Mouse (Mus musculus): ENCODE data around the gene Zbtb20. TPM values are rescaled to one million over a fixed set of nuclear protein-coding genes. Genes with fewer than 3 reads are reported as not detected.

Gene Zbtb20
- polyA plus RNA-seq, 1 experiment from 2014 or later, result 27.9 TPM

DNA sequence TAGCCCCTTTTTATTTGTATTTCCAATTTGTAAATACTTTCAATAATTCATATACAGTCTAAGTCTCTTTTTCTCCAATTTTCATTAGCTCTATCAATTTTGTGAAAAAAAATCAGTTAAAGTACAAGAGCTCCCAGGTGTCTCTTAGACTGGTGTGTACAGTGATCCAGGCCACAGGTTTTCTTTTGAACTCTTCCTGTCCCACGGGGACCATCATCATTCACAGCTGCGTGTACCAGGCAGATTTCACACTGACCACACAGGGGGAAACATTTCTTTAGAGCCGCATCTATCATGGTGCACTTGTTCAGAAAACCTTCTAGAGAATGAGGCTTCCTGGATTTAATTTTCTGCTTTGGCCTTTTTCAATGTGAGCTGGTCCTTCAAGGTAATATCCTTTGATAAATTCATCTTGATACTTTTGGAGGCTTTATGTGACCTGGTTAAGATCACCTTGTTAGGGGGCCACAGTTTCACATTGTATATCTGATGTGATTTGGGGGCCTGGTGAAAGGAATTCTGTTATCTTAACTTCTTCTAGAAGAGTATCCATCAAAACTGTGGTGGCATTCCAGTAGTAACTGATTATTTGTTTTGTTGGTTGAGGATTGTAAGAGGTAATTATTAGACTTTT is 586.2 kb downstream of the Zbtb20 start:
- 84% methylated on average over 3 of the region's 3 CpGs for WGBS
- TF ChIP-seq EP300 (IDR thresholded peaks at IDR 0.05) (no peak), CTCF (IDR thresholded peaks at IDR 0.05) (no peak)
- Histone ChIP-seq H3K9me3 (ENCODE audit: low read length) (no peaks in the 10 kb centered on the region), H3K36me3 (ENCODE audit: insufficient read depth, low read length) (no peaks in the 10 kb centered on the region), H3K4me2 (replicated peaks; ENCODE audit: low read depth, low read length) (no peak overlapping the region), H3K4me1 (ENCODE audit: insufficient read depth, low read depth, low read length) (no peaks in the 10 kb centered on the region), H3K27me3 (replicated peaks; ENCODE audit: insufficient read depth, low read length) (no peaks in the 10 kb centered on the region), H3K4me3 (ENCODE audit: low read depth, low read length) (no peak overlapping the region), H3K27ac (ENCODE audit: low read length) (no peak overlapping the region), H3K9ac (replicated peaks; ENCODE audit: low read depth) (no peak overlapping the region)
- DNase-seq (ENCODE audit: low spot score), result no peak
- no peak for ATAC-seq

DNA sequence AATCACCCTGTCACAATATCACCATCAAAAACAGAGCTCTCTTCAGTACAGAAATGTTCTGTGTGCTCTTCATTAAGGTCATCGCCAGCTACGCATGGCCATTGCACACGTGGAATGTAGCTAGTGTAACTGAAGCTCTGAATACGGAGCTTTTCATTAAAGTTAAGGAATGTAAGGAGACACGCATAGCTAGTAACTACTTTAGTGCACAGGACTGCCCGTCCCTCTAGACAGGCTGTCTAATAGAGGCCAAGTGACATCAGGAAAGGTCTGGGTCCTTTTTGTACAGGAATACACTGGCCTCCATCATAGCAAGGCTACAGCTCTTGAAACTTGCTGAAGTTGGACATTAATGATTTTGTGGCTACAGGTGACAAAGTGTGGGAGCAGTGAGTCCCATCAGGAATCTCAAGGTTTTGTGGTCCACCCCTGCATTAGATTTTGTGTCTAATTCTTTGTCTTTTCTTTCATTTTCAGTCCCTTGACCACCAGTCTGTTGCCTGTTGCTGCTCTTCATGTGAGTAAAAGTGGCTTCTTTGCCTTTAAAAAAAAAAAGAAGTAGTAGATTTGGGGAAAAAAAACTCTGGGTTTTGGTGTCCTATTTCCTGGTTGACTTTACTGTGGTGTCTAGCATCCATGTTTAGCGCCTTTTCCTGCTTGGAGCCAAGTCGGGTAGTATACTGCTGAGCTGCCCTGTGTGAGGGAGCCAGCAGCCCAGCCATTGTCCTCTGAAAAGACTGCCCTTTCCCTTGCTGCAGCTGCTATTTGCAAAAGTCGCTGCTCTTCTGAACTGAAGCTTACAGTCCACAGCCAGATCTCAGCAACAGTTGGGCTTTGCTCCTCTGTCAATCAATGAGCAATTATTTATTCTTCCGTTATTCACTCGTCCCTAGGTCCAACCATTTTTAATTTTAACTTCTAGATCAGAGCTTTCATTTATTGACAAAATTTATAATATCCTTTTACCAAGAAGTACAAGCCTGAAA is 587.1 kb downstream of the Zbtb20 start:
- Histone ChIP-seq H3K4me3 (ENCODE audit: low read depth, low read length) (no peak overlapping the region), H3K4me2 (replicated peaks; ENCODE audit: low read depth, low read length) (no peak overlapping the region), H3K4me1 (ENCODE audit: insufficient read depth, low read depth, low read length) (no peaks in the 10 kb centered on the region), H3K27me3 (replicated peaks; ENCODE audit: insufficient read depth, low read length) (no peaks in the 10 kb centered on the region), H3K27ac (ENCODE audit: low read length) (no peak overlapping the region), H3K9ac (replicated peaks; ENCODE audit: low read depth) (no peak overlapping the region), H3K9me3 (ENCODE audit: low read length) (no peaks in the 10 kb centered on the region), H3K36me3 (ENCODE audit: insufficient read depth, low read length) (no peaks in the 10 kb centered on the region)
- no peak for TF ChIP-seq EP300 (IDR thresholded peaks at IDR 0.05)
- TF ChIP-seq CTCF (IDR thresholded peaks at IDR 0.05), result no peak
- WGBS, result 66% methylated on average over 11 of the region's 11 CpGs
- DNase-seq (ENCODE audit: low spot score) (no peak), ATAC-seq (no peak)

DNA sequence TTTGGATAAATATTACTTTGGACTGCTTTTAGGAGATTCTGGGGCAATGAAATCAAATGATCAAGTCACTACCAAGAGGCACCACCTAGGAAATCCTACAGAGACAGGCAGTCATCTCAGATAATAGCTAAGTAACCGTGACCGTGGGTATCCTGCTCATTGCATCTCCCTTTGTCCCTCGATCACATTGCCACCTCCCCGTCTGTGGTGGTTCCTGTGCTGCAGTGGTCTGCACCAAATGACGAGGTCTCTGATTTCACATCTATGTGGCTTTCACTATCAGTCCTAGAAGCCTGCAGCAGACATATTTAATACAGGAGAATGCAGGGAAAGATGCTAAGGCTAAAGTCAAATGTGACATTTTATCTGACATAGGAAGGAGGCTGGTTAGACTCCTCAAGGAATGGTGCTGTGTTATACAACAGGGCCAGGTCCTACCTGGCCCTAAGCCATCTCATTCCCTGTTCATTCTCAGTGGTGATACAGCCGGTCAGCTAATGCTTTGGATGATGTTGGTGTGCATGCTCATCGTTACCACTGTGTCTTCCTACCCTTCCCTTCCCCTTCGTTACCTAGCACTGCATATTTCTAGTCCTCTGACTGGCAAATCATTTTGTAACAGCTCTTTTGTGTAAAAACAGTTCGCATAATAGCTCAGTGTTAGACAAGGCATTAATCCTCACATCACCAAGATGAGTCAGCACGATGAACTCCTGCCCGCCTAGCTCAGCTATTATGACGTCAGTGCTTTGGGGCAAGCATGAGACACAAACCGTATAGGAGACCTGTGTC is 588.2 kb downstream of the Zbtb20 start:
- Histone ChIP-seq H3K4me3 (ENCODE audit: low read depth, low read length) (no peak overlapping the region), H3K27me3 (replicated peaks; ENCODE audit: insufficient read depth, low read length) (no peaks in the 10 kb centered on the region), H3K9me3 (ENCODE audit: low read length) (no peaks in the 10 kb centered on the region), H3K9ac (replicated peaks; ENCODE audit: low read depth) (no peak overlapping the region), H3K4me1 (ENCODE audit: insufficient read depth, low read depth, low read length) (no peaks in the 10 kb centered on the region), H3K4me2 (replicated peaks; ENCODE audit: low read depth, low read length) (no peak overlapping the region), H3K27ac (ENCODE audit: low read length) (no peak overlapping the region), H3K36me3 (ENCODE audit: insufficient read depth, low read length) (no peaks in the 10 kb centered on the region)
- TF ChIP-seq EP300 (IDR thresholded peaks at IDR 0.05), result no peak
- no peak for TF ChIP-seq CTCF (IDR thresholded peaks at IDR 0.05)
- WGBS, result 80% methylated on average over 13 of the region's 13 CpGs
- ATAC-seq (no peak), DNase-seq (ENCODE audit: low spot score) (no peak)

DNA sequence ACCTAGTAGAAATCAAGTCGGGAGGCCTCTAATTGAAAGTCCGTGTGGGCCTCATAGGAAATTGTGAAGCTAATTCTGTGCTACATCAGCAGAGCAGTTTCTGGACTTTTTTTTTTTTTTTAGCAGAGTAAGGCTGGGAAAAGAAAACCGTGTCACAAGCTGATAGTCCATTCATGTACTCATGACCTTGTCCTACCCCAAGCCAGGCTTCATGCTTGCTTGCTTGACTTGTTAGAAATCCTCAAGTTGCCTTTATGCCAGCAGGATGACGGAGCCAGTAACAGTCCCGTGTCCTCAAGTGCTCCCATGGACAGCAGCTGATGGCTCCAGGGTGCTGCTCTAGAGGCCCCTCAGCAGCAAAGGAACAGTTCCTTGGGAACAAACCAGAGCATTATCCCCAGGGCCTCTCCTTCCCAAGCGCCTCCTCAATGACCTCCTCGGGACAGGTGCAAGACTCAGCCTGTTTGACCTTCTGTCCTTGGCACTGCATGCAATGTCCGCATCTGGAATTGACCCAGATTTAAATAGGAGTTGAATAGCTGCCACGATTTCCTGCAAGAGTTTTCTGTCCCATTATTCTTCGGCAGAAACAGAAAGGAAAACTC is 588.9 kb downstream of the Zbtb20 start:
- peak; percentile 64 for ATAC-seq
- no peak overlapping the region for H3K4me3 ChIP-seq (ENCODE audit: low read depth, low read length)
- peak; percentile 49 for DNase-seq (ENCODE audit: low spot score)
- no peaks in the 10 kb centered on the region for H3K36me3 ChIP-seq (ENCODE audit: insufficient read depth, low read length)
- H3K4me2 ChIP-seq (replicated peaks; ENCODE audit: low read depth, low read length), result peak overlapping the region; percentile 25; the same call in 1 of the 2 replicates
- TF ChIP-seq EP300 (IDR thresholded peaks at IDR 0.05) (no peak), CTCF (IDR thresholded peaks at IDR 0.05) (no peak)
- H3K27ac ChIP-seq (ENCODE audit: low read length), result no peak overlapping the region
- no peaks in the 10 kb centered on the region for H3K9me3 ChIP-seq (ENCODE audit: low read length)
- H3K4me1 ChIP-seq (ENCODE audit: insufficient read depth, low read depth, low read length), result no peaks in the 10 kb centered on the region
- no peaks in the 10 kb centered on the region for H3K27me3 ChIP-seq (replicated peaks; ENCODE audit: insufficient read depth, low read length)
- WGBS, result 49% methylated on average over 10 of the region's 10 CpGs
- H3K9ac ChIP-seq (replicated peaks; ENCODE audit: low read depth), result no peak overlapping the region

DNA sequence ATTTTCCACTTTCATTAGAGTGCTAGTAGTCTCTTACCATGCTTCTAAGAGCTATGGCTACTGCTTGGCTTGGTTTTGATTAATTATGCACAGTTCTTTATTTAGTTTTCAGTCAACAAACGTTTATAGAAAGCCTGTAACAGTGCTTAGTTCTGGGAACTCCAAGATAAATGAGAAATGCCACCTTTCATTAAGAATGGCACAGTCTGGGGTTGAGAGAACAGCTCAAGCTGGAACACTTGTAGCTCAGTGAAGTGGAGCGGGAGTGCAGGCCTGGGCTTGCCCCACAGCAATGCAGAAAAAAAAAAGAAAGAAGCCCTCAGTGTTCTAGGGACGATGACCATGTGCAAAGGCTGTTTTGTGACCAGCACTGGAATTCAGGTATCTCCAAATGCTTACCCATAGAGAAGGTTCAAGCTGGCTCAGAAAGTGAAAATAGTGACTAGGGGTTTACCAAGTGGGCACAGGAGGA is 589.7 kb downstream of the Zbtb20 start:
- DNase-seq (ENCODE audit: low spot score) (peak; percentile 16), ATAC-seq (0 out of 2 replicates have a peak, but pooled peaks have one; percentile 28)
- no peak overlapping the region for H3K9ac ChIP-seq (replicated peaks; ENCODE audit: low read depth)
- no peaks in the 10 kb centered on the region for H3K27me3 ChIP-seq (replicated peaks; ENCODE audit: insufficient read depth, low read length)
- no peaks in the 10 kb centered on the region for H3K4me1 ChIP-seq (ENCODE audit: insufficient read depth, low read depth, low read length)
- H3K36me3 ChIP-seq (ENCODE audit: insufficient read depth, low read length), result no peaks in the 10 kb centered on the region
- H3K4me3 ChIP-seq (ENCODE audit: low read depth, low read length), result no peak overlapping the region
- no peak overlapping the region; the same call in 1 of the 2 replicates for H3K4me2 ChIP-seq (replicated peaks; ENCODE audit: low read depth, low read length)
- no peaks in the 10 kb centered on the region for H3K9me3 ChIP-seq (ENCODE audit: low read length)
- 48% methylated on average over 3 of the region's 3 CpGs for WGBS
- H3K27ac ChIP-seq (ENCODE audit: low read length), result no peak overlapping the region
- TF ChIP-seq EP300 (IDR thresholded peaks at IDR 0.05) (no peak), CTCF (IDR thresholded peaks at IDR 0.05) (no peak)
